Mouse (Mus musculus): ENCODE data around the gene Kcnn1. TPM values are rescaled to one million over a fixed set of nuclear protein-coding genes. Genes with fewer than 3 reads are reported as not detected.
A peak's percentile ranks its signal among the peaks of the same experiment; 100 is the strongest.

Gene Kcnn1
- polyA plus RNA-seq, 1 experiment from 2014 or later, result 1.6 TPM

DNA sequence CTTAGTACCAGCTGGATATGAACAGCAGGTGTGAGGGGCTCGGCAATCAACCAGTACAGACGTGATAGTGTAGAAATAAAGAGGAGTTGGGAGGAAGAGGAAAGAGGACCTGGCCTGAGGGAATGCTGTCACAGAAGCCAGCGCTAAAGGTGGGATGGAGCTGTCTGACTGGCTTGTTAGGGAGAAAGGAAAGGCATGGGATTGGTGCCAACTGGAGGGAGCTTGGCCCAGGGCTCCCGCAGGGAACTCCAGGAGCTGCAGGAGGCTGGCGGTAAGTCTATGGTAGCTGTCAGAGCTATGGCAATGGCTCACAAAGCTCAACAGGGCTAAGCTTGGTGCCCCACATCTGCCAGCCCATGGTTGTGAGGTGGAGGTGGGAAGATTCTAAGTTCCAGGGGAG lies 39.2 kb upstream of the Kcnn1 start:
- H3K4me1 ChIP-seq (replicated peaks; ENCODE audit: control insufficient read depth, insufficient read depth, low read length), result peaks cover 14% of the 10 kb centered on the region
- no peak overlapping the region for H3K27ac ChIP-seq (ENCODE audit: low read depth)
- WGBS, result 36% methylated on average over 5 of the region's 5 CpGs
- 0 out of 2 replicates have a peak, but pooled peaks cover 2% of the 10 kb centered on the region for H3K27me3 ChIP-seq (replicated peaks; ENCODE audit: control insufficient read depth, insufficient read depth, low read length)
- DNase-seq (ENCODE audit: low spot score) (no peak), ATAC-seq (replicated peaks; ENCODE audit: low FRiP score, low TSS enrichment, low read depth) (no peak)
- no peak overlapping the region for H3K4me2 ChIP-seq (ENCODE audit: low read length)
- H3K9me3 ChIP-seq (ENCODE audit: control insufficient read depth, low read length), result no peaks in the 10 kb centered on the region
- H3K9ac ChIP-seq (ENCODE audit: low read length), result no peak overlapping the region
- no peak overlapping the region for H3K4me3 ChIP-seq (ENCODE audit: low read depth, low read length)
- no peaks in the 10 kb centered on the region for H3K36me3 ChIP-seq (ENCODE audit: control insufficient read depth, insufficient read depth, low read length)

GRCm38 (mm10) chr8:70900872-70901387 lies 37.9 kb upstream of the Kcnn1 start:
- no peaks in the 10 kb centered on the region for H3K36me3 ChIP-seq (ENCODE audit: control insufficient read depth, insufficient read depth, low read length)
- H3K9me3 ChIP-seq (ENCODE audit: control insufficient read depth, low read length), result no peaks in the 10 kb centered on the region
- H3K27ac ChIP-seq (ENCODE audit: low read depth), result no peak overlapping the region
- no peak for ATAC-seq (replicated peaks; ENCODE audit: low FRiP score, low TSS enrichment, low read depth)
- no peak for DNase-seq (ENCODE audit: low spot score)
- WGBS, result 71% methylated on average over 2 of the region's 2 CpGs
- H3K27me3 ChIP-seq (replicated peaks; ENCODE audit: control insufficient read depth, insufficient read depth, low read length), result 0 out of 2 replicates have a peak, but pooled peaks cover 2% of the 10 kb centered on the region
- H3K4me1 ChIP-seq (replicated peaks; ENCODE audit: control insufficient read depth, insufficient read depth, low read length), result peaks cover 8% of the 10 kb centered on the region; the same call in 1 of the 2 replicates
- no peak overlapping the region for H3K4me3 ChIP-seq (ENCODE audit: low read depth, low read length)
- no peak overlapping the region for H3K9ac ChIP-seq (ENCODE audit: low read length)
- no peak overlapping the region for H3K4me2 ChIP-seq (ENCODE audit: low read length)

DNA sequence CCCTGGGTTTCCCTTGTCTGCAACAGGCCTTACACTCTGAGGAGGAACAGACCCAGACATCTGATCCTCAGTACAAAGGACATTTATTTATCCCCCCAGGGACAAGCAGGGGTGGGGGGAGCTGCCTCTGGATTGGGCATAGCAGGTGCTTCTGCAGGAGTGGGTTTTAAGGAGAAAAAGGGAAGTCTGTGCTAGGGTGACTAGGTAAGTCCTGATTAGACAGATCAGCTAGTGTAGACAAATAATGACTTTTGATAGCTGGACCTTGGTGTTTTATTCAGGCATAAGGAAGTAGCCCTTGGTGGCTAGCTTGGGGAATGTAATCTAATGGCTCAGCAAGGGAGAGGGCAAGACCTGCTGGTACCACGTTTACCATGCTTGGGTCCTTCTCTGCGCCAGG lies 36.2 kb upstream of the Kcnn1 start:
- peaks cover 16% of the 10 kb centered on the region for H3K36me3 ChIP-seq (ENCODE audit: control insufficient read depth, insufficient read depth, low read length)
- ATAC-seq (replicated peaks; ENCODE audit: low FRiP score, low TSS enrichment, low read depth), result no peak
- DNase-seq (ENCODE audit: low spot score), result no peak
- no peak overlapping the region for H3K9ac ChIP-seq (ENCODE audit: low read length)
- no peak overlapping the region for H3K4me2 ChIP-seq (ENCODE audit: low read length)
- 0 out of 2 replicates have a peak, but pooled peaks cover 2% of the 10 kb centered on the region for H3K27me3 ChIP-seq (replicated peaks; ENCODE audit: control insufficient read depth, insufficient read depth, low read length)
- H3K27ac ChIP-seq (ENCODE audit: low read depth), result no peak overlapping the region
- no peak overlapping the region for H3K4me3 ChIP-seq (ENCODE audit: low read depth, low read length)
- H3K4me1 ChIP-seq (replicated peaks; ENCODE audit: control insufficient read depth, insufficient read depth, low read length), result 0 out of 2 replicates have a peak, but pooled peaks cover 4% of the 10 kb centered on the region
- 87% methylated on average over 2 of the region's 2 CpGs for WGBS
- no peaks in the 10 kb centered on the region for H3K9me3 ChIP-seq (ENCODE audit: control insufficient read depth, low read length)

GRCm38 (mm10) chr8:70898661-70899198 lies 35.7 kb upstream of the Kcnn1 start:
- H3K9me3 ChIP-seq (ENCODE audit: control insufficient read depth, low read length), result no peaks in the 10 kb centered on the region
- ATAC-seq (replicated peaks; ENCODE audit: low FRiP score, low TSS enrichment, low read depth) (no peak), DNase-seq (ENCODE audit: low spot score) (no peak)
- peaks cover 6% of the 10 kb centered on the region for H3K27me3 ChIP-seq (replicated peaks; ENCODE audit: control insufficient read depth, insufficient read depth, low read length)
- WGBS, result 52% methylated on average over 2 of the region's 2 CpGs
- H3K4me1 ChIP-seq (replicated peaks; ENCODE audit: control insufficient read depth, insufficient read depth, low read length), result 0 out of 2 replicates have a peak, but pooled peaks cover 4% of the 10 kb centered on the region
- no peak overlapping the region for H3K27ac ChIP-seq (ENCODE audit: low read depth)
- H3K36me3 ChIP-seq (ENCODE audit: control insufficient read depth, insufficient read depth, low read length), result peaks cover 21% of the 10 kb centered on the region
- H3K4me2 ChIP-seq (ENCODE audit: low read length), result no peak overlapping the region
- H3K9ac ChIP-seq (ENCODE audit: low read length), result no peak overlapping the region
- H3K4me3 ChIP-seq (ENCODE audit: low read depth, low read length), result no peak overlapping the region

- Histone ChIP-seq H3K27ac (ENCODE audit: low read depth) (peak overlapping the region; percentile 58), H3K4me1 (replicated peaks; ENCODE audit: control insufficient read depth, insufficient read depth, low read length) (0 out of 2 replicates have a peak, but pooled peaks cover 4% of the 10 kb centered on the region), H3K9ac (ENCODE audit: low read length) (peak overlapping the region; percentile 97), H3K9me3 (ENCODE audit: control insufficient read depth, low read length) (no peaks in the 10 kb centered on the region), H3K4me3 (ENCODE audit: low read depth, low read length) (peak overlapping the region; percentile 98), H3K27me3 (replicated peaks; ENCODE audit: control insufficient read depth, insufficient read depth, low read length) (peaks cover 15% of the 10 kb centered on the region), H3K4me2 (ENCODE audit: low read length) (peak overlapping the region; percentile 84), H3K36me3 (ENCODE audit: control insufficient read depth, insufficient read depth, low read length) (peaks cover 29% of the 10 kb centered on the region)
- DNase-seq (ENCODE audit: low spot score), result peak; percentile 95
- ATAC-seq (replicated peaks; ENCODE audit: low FRiP score, low TSS enrichment, low read depth), result peak; percentile 42
- WGBS, result 0% methylated on average over 20 of the region's 20 CpGs
Observed at GRCm38 (mm10) chr8:70897681-70898413, 34.8 kb upstream of the Kcnn1 start.

- Histone ChIP-seq H3K9me3 (ENCODE audit: control insufficient read depth, low read length) (no peaks in the 10 kb centered on the region), H3K36me3 (ENCODE audit: control insufficient read depth, insufficient read depth, low read length) (peaks cover 29% of the 10 kb centered on the region), H3K9ac (ENCODE audit: low read length) (peak within 1 kb of the TSS; percentile 97), H3K4me2 (ENCODE audit: low read length) (peak within 1 kb of the TSS; percentile 84), H3K4me1 (replicated peaks; ENCODE audit: control insufficient read depth, insufficient read depth, low read length) (0 out of 2 replicates have a peak, but pooled peaks cover 4% of the 10 kb centered on the region), H3K27me3 (replicated peaks; ENCODE audit: control insufficient read depth, insufficient read depth, low read length) (peaks cover 22% of the 10 kb centered on the region), H3K27ac (ENCODE audit: low read depth) (peak within 1 kb of the TSS; percentile 58), H3K4me3 (ENCODE audit: low read depth, low read length) (peak within 1 kb of the TSS; percentile 98)
- peak; percentile 96 for DNase-seq (ENCODE audit: low spot score)
- peak; percentile 97 for ATAC-seq (replicated peaks; ENCODE audit: low FRiP score, low TSS enrichment, low read depth)
- under 1% methylated on average over 60 of the region's 60 CpGs for WGBS
Observed at GRCm38 (mm10) chr8:70897021-70897680, 34.1 kb upstream of the Kcnn1 start, which contains the start of gene Rpl18a. TSS of gene Rpl18a (minus strand) at chr8:70897412.

DNA sequence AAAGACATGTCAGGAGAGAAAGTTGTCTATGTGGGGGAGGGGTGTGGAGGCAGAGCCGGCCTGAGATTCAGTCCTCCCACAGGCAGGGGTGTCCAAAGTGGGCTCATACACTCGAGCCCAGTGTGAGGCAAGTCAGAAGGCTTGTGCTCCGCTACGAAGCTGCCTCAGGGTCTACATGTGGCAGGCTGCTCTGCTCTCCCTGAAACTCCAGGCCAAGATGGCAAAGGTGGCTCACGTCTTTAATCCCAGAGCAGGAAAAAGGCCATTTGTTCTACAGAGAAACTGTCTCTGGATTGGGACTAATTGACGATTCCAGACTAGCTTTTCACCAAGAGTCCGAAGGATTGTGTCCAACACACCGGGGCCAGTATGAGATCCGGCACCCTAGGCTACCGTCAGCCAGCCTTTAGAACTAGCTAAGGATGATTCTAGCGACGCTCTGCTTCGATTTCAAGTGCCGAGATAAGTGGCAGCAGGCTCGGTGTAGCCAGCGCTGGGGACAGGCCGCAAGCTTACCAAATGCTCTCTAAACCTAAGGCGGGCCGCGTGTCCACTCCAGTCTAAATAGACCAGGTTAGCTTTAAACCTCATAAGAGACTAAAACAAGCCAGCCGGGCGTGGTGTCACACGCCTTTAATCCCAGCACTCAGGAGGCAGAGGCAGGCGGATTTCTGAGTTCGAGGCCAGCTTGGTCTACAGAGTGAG lies 33.4 kb upstream of the Kcnn1 start:
- H3K36me3 ChIP-seq (ENCODE audit: control insufficient read depth, insufficient read depth, low read length), result peaks cover 29% of the 10 kb centered on the region
- peak overlapping the region; percentile 98 for H3K4me3 ChIP-seq (ENCODE audit: low read depth, low read length)
- no peak for ATAC-seq (replicated peaks; ENCODE audit: low FRiP score, low TSS enrichment, low read depth)
- H3K9ac ChIP-seq (ENCODE audit: low read length), result peak overlapping the region; percentile 97
- DNase-seq (ENCODE audit: low spot score), result no peak
- peak overlapping the region; percentile 77 for H3K4me2 ChIP-seq (ENCODE audit: low read length)
- no peaks in the 10 kb centered on the region for H3K9me3 ChIP-seq (ENCODE audit: control insufficient read depth, low read length)
- 0 out of 2 replicates have a peak, but pooled peaks cover 4% of the 10 kb centered on the region for H3K4me1 ChIP-seq (replicated peaks; ENCODE audit: control insufficient read depth, insufficient read depth, low read length)
- 4% methylated on average over 25 of the region's 25 CpGs for WGBS
- H3K27me3 ChIP-seq (replicated peaks; ENCODE audit: control insufficient read depth, insufficient read depth, low read length), result peaks cover 27% of the 10 kb centered on the region
- peak overlapping the region; percentile 57; the same call in 1 of the 2 replicates for H3K27ac ChIP-seq (ENCODE audit: low read depth)

All from intestine, embryonic 14.5 days (tissue).